Mouse (Mus musculus) forebrain, embryonic 14.5 days (tissue): ENCODE data around the gene Dock7. TPM values are rescaled to one million over a fixed set of nuclear protein-coding genes. Genes with fewer than 3 reads are reported as not detected.
"Not testable (repeated sequence)": the region's sequence is repeated elsewhere in the genome, so short reads cannot be mapped to it uniquely, and the experiment has no call there.

ENCODE experiments used
- ATAC-seq: fragments of 200-750 bp; cut with Nextera tagmentation; 2 replicates; pipeline ENCODE4 v1.8.0; 2017; ENCODE audit warnings: mild to moderate bottlenecking, moderate library complexity
- DNase-seq: peaks from one replicate; pipeline ENCODE4 v3.0.0-alpha.2; 2015; ENCODE audit warnings: low spot score
- H3K27ac ChIP-seq: fragments of 300-500 bp; sonication (generic); 2 replicates; pipeline ENCODE4 v1.5.1; 2014; ENCODE audit warnings: low read depth, mild to moderate bottlenecking, control low read depth, low read length, moderate library complexity
- H3K27me3 ChIP-seq: fragments of 300-500 bp; sonication (generic); replicated peaks from 2 replicates; pipeline ENCODE4 v1.6.1; 2014; ENCODE audit warnings: low read length, control low read depth, mixed read lengths; ENCODE audit not compliant: control insufficient read depth, insufficient read depth
- H3K36me3 ChIP-seq: fragments of 300-500 bp; sonication (generic); 2 replicates; pipeline ENCODE4 v1.6.1; 2014; ENCODE audit warnings: low read length, control low read depth; ENCODE audit not compliant: control insufficient read depth, insufficient read depth
- H3K4me1 ChIP-seq: fragments of 300-500 bp; sonication (generic); 2 replicates; pipeline ENCODE4 v1.6.1; 2014; ENCODE audit warnings: antibody characterized with exemption, low read length, control low read depth; ENCODE audit not compliant: control insufficient read depth, insufficient read depth
- H3K4me2 ChIP-seq: fragments of 300-500 bp; sonication (generic); 2 replicates; pipeline ENCODE4 v1.6.1; 2014; ENCODE audit warnings: mild to moderate bottlenecking, control low read depth, low read length
- H3K4me3 ChIP-seq: fragments of 300-500 bp; sonication (generic); 2 replicates; pipeline ENCODE4 v1.5.1; 2014; ENCODE audit warnings: low read depth, low read length, control low read depth
- H3K9ac ChIP-seq: fragments of 300-500 bp; sonication (generic); 2 replicates; pipeline ENCODE4 v1.6.1; 2014; ENCODE audit warnings: mild to moderate bottlenecking, low read length, control low read depth, moderate library complexity
- H3K9me3 ChIP-seq: fragments of 300-500 bp; sonication (generic); replicated peaks from 2 replicates; pipeline ENCODE4 v1.6.1; 2016; ENCODE audit warnings: low read length, control low read depth, mixed read lengths; ENCODE audit not compliant: control insufficient read depth
- WGBS: fragments of 180-500 bp; shearing (Covaris S2); extraction: QIAGEN DNeasy Blood & Tissue Kit; methylation state at CpG from one replicate; pipeline ENCODE4 v1.1.7; 2014; 5-methylcytosine and 5-hydroxymethylcytosine counted together
- polyA plus RNA-seq: library from polyadenylated mRNA; unstranded; fragments of >200 nt; fragmentation: Nextera tagmentation; extraction: Ambion mirVana; gene quantifications from 2 replicates; pipeline ENCODE4 v1.2.1, GENCODE M21; 2014

Gene Dock7
- polyA plus RNA-seq, 1 experiment from 2014 or later = 80.3 TPM

DNA sequence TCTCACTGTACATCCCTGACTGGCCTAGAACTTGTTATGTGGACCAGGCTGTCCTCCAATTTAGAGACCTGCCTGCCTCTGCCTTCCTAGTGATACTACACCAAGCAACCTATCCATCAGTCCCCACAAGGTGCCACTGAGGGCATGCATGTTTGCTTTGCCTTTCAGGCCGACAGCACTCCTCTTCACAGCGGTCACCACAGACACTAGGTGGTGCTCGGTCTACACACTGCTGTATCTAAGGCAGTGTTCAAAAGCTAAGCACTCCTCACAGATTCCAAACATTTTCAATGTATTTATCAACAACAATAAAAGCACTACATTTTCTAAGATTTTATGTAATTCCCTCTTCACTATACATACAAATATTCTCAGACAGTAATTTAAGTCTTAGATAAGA is 150.8 kb downstream of the Dock7 start:
- H3K4me1 ChIP-seq = no peaks in the 10 kb centered on the region

DNA sequence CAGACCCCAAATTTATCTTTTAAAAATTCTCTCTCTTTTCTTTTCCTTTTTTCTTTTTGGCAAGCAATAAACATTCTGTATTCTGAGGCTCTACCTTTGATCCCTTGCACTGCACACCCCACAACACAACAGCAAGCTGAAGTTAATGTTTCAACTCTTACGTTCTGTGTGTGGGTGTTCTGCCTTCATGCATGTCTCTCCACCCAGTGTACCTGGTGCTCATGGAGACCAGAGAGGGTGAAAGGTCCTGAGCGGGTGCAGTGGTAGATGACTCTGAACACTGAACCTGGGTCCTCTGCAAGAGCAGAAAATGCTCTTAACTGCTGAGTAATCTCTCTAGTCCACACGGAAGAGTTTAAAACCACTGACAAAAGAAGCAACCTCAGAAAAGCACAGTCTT is 160.5 kb downstream of the Dock7 start:
- H3K27ac ChIP-seq = no peak overlapping the region
- H3K4me1 ChIP-seq = no peaks in the 10 kb centered on the region
- no peaks in the 10 kb centered on the region for H3K27me3 ChIP-seq
- H3K4me2 ChIP-seq = no peak overlapping the region
- peaks cover 67% of the 10 kb centered on the region for H3K36me3 ChIP-seq
- DNase-seq (no peak), ATAC-seq (no peak)
- WGBS = 92% methylated on average over 3 of the region's 3 CpGs
- no peak overlapping the region for H3K4me3 ChIP-seq
- no peak overlapping the region for H3K9ac ChIP-seq
- no peaks in the 10 kb centered on the region for H3K9me3 ChIP-seq

More for the DNA sequence above, 150.8 kb downstream of the Dock7 start:
- Histone ChIP-seq H3K36me3 (peaks cover 81% of the 10 kb centered on the region), H3K9me3 (no peaks in the 10 kb centered on the region), H3K9ac (no peak overlapping the region), H3K4me3 (no peak overlapping the region), H3K4me2 (no peak overlapping the region), H3K27ac (no peak overlapping the region), H3K27me3 (no peaks in the 10 kb centered on the region)
- DNase-seq = no peak
- 87% methylated on average over 3 of the region's 3 CpGs for WGBS
- no peak for ATAC-seq

GRCm38 (mm10) chr4:98955986-98956385 is 164.7 kb downstream of the Dock7 start:
- WGBS = 93% methylated on average over 8 of the region's 8 CpGs
- no peaks in the 10 kb centered on the region for H3K9me3 ChIP-seq
- H3K4me1 ChIP-seq = no peaks in the 10 kb centered on the region
- peaks cover 63% of the 10 kb centered on the region for H3K36me3 ChIP-seq
- H3K4me2 ChIP-seq = no peak overlapping the region
- H3K27ac ChIP-seq = no peak overlapping the region
- ATAC-seq = no peak
- no peaks in the 10 kb centered on the region for H3K27me3 ChIP-seq
- DNase-seq = no peak
- H3K9ac ChIP-seq = no peak overlapping the region
- H3K4me3 ChIP-seq = no peak overlapping the region

DNA sequence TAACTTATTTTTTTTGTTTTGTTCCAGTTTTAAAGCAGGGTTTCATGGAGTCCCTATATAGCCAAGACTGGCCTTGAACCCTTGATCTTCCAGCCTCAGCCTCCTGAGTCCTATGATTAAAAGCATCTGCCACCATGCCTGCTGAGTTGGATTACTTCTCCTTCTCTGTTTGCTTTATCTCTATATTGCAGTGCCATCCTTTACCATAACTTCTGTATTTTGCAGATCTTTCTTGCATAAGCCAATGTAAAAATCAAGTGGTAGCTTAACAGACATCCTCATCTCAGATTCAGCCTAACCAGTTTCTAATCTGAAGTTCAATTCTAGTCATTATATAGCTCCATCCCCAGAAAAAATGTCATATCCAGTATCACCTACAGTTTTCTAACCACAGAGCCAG is 170.2 kb downstream of the Dock7 start:
- Histone ChIP-seq H3K9ac (no peak overlapping the region), H3K4me3 (no peak overlapping the region), H3K27me3 (no peaks in the 10 kb centered on the region), H3K36me3 (peaks cover 36% of the 10 kb centered on the region), H3K27ac (no peak overlapping the region), H3K9me3 (no peaks in the 10 kb centered on the region), H3K4me1 (no peaks in the 10 kb centered on the region), H3K4me2 (no peak overlapping the region)
- DNase-seq (no peak), ATAC-seq (no peak)

DNA sequence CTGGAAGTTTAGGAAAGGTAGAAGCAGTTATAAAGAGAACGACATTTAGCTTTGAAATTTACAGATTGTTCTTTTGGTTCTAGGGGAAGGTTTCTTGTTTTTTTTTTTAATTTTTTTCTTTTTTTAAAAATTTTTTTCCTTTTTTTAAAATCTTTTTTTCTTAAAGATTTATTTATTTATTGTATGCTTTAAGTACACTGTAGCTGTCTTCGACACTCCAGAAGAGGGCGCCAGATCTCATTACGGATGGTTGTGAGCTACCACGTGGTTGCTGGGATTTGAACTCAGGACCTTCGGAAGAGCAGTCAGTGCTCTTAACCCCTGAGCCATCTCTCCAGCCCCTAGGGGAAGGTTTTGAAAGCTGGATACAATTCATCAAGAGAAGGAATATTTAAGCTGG is 182.5 kb downstream of the Dock7 start:
- H3K9me3 ChIP-seq, H3K9ac ChIP-seq, H3K4me3 ChIP-seq, ATAC-seq, H3K4me1 ChIP-seq, H3K27me3 ChIP-seq, H3K4me2 ChIP-seq, DNase-seq, H3K27ac ChIP-seq: not testable (repeated sequence)
- peaks cover 70% of the 10 kb centered on the region for H3K36me3 ChIP-seq
- 89% methylated on average over 6 of the region's 6 CpGs for WGBS

- 87% methylated on average over 6 of the region's 6 CpGs for WGBS
- Histone ChIP-seq H3K36me3 (peaks cover 71% of the 10 kb centered on the region), H3K4me3 (no peak overlapping the region), H3K4me1 (no peaks in the 10 kb centered on the region), H3K27ac (no peak overlapping the region), H3K27me3 (no peaks in the 10 kb centered on the region), H3K9ac (no peak overlapping the region), H3K4me2 (no peak overlapping the region), H3K9me3 (no peaks in the 10 kb centered on the region)
- DNase-seq (no peak), ATAC-seq (no peak)
Observed at GRCm38 (mm10) chr4:98936036-98936435, 184.7 kb downstream of the Dock7 start.

DNA sequence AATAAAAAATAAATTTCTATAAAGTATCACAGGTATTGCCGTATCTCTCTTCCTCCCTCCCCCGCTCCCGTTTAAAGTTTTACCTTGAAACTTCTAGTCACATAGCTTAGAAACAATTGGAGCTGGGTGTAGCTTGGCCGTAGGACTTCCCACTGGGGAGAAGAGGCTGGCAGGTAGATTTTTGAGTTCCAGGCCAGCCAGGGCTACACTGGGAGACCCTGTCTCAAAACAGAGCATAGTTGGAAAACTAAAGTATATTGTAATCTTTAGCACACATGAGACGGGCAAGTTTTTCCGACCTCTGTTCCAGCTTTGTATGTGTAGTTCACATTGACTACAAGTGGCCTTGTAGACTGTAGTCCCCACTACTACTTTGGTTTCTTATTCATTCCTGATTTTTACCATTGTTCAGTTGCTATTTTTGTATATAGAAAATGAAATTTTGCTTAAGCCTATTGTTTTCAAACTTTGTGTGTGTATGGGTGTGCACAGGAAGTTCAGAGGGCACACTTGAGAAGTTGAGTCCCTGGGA is 195.4 kb downstream of the Dock7 start:
- peak overlapping the region; percentile 93 for H3K9ac ChIP-seq
- peak overlapping the region; percentile 92 for H3K4me3 ChIP-seq
- DNase-seq (no peak), ATAC-seq (no peak)
- peaks cover 8% of the 10 kb centered on the region; the same call in 1 of the 2 replicates for H3K4me1 ChIP-seq
- peaks cover 7% of the 10 kb centered on the region for H3K36me3 ChIP-seq
- peak overlapping the region; percentile 69 for H3K4me2 ChIP-seq
- WGBS = 14% methylated on average over 6 of the region's 6 CpGs
- no peak overlapping the region for H3K27ac ChIP-seq
- H3K9me3 ChIP-seq = no peaks in the 10 kb centered on the region
- no peaks in the 10 kb centered on the region for H3K27me3 ChIP-seq

- no peaks in the 10 kb centered on the region for H3K27me3 ChIP-seq
- H3K9me3 ChIP-seq = no peaks in the 10 kb centered on the region
- peak overlapping the region; percentile 93 for H3K9ac ChIP-seq
- peak overlapping the region; percentile 69 for H3K4me2 ChIP-seq
- peaks cover 8% of the 10 kb centered on the region; the same call in 1 of the 2 replicates for H3K4me1 ChIP-seq
- DNase-seq = no peak
- no peak for ATAC-seq
- H3K27ac ChIP-seq = no peak overlapping the region
- peaks cover 2% of the 10 kb centered on the region; the same call in 1 of the 2 replicates for H3K36me3 ChIP-seq
- 0% methylated on average over 2 of the region's 2 CpGs for WGBS
- peak overlapping the region; percentile 92 for H3K4me3 ChIP-seq
Observed at GRCm38 (mm10) chr4:98924906-98925178, 195.9 kb downstream of the Dock7 start.

- Histone ChIP-seq H3K27me3 (no peaks in the 10 kb centered on the region), H3K27ac (peak overlapping the region; percentile 100), H3K36me3 (peaks cover 2% of the 10 kb centered on the region; the same call in 1 of the 2 replicates), H3K4me2 (peak overlapping the region; percentile 69), H3K4me1 (peaks cover 8% of the 10 kb centered on the region; the same call in 1 of the 2 replicates), H3K4me3 (peak overlapping the region; percentile 92), H3K9me3 (no peaks in the 10 kb centered on the region), H3K9ac (peak overlapping the region; percentile 93)
- WGBS = under 1% methylated on average over 63 of the region's 66 CpGs
- peak; percentile 18 for ATAC-seq
- DNase-seq = peak; percentile 26
Observed at GRCm38 (mm10) chr4:98924071-98924905, 196.4 kb downstream of the Dock7 start.
